Mouse (Mus musculus): ENCODE data around the gene Olfr678.
"Not testable (repeated sequence)": the region's sequence is repeated elsewhere in the genome, so short reads cannot be mapped to it uniquely, and the experiment has no call there.

Gene Olfr678

GRCm38 (mm10) chr7:105064175-105064574 is at the start of gene Olfr678:
Gene Olfr678, plus strand, starts transcription at chr7:105064475.
- no peak for ATAC-seq (ENCODE audit: insufficient number of reproducible peaks, low FRiP score, low TSS enrichment)

DNA sequence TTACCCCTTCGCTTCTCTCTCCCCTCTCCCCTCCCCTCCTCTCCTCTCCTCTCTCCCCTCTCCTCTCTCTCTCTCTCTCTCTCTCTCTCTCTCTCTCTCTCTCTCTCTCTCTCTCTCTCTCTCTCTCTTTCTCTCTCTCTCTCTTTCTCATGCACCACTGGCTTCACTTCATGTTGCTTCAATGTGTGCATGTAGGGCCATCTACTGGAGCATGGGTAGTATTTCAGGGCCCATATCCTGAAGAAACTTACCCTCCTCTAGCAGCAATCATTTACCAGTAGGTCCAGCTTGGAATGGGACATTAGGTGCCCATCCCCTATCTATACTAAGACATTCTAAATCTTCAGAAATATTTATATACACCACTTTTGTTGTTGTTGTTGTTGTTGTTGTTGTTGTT is 41.7 kb upstream of the Olfr678 start:
- ATAC-seq (ENCODE audit: insufficient number of reproducible peaks, low FRiP score, low TSS enrichment): no peak

GRCm38 (mm10) chr7:105028360-105028759 is 35.9 kb upstream of the Olfr678 start, which contains the start of gene Olfr675:
Gene Olfr675, minus strand, starts transcription at chr7:105028460.
- no peak for ATAC-seq (ENCODE audit: insufficient number of reproducible peaks, low FRiP score, low TSS enrichment)

- no peak for ATAC-seq (ENCODE audit: insufficient number of reproducible peaks, low FRiP score, low TSS enrichment)
Observed at GRCm38 (mm10) chr7:105032398-105032797, 31.9 kb upstream of the Olfr678 start, which contains the start of gene Olfr676. Gene Olfr676, plus strand, starts transcription at chr7:105032698.

- ATAC-seq (ENCODE audit: insufficient number of reproducible peaks, low FRiP score, low TSS enrichment): not testable (repeated sequence)
Observed at GRCm38 (mm10) chr7:105033836-105034235, 30.4 kb upstream of the Olfr678 start.

DNA sequence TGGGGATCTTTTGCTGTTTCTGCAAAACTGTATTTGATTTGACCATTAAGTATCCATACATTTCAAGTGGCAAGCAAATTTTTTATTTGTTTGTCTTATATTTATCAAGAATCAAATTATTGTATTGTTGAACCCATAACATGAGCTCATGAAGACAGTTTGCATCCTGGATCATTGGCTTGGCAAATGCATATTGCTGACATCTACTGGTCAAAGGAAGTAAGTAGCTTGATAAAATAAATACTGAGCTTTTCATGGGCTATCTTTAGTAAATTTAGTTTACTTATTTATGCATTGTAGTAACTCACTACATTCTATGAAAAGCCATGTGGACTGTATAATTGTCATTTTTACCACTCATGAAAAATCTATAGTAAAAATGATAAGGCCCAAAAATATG is 5.3 kb upstream of the Olfr678 start:
- no peak for ATAC-seq (ENCODE audit: insufficient number of reproducible peaks, low FRiP score, low TSS enrichment)

DNA sequence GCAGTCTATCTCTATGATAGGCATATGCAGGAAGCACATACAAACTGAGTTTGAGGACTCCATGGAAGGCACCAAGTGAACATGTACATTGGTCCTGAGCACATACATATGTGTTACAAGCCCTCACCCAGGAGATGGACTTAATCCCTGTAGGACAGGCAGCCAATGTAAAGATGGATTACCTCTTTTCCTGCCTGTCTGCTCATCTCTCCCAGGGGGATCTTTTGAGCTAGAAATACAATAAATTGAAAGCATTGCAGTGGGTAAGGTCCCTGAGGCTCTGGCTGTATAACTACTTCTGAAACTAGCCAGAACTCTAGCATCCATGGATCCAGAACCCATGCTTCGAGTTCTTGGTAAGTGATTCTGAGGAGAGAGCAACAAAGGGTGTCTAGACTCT is 16.6 kb downstream of the Olfr678 start, which contains the start of gene Olfr679:
Gene Olfr679 (plus strand): TSS at position 301 of the 400 bp plus-strand sequence.
- ATAC-seq (ENCODE audit: insufficient number of reproducible peaks, low FRiP score, low TSS enrichment): no peak

- ATAC-seq (ENCODE audit: insufficient number of reproducible peaks, low FRiP score, low TSS enrichment): not testable (repeated sequence)
Observed at GRCm38 (mm10) chr7:105092717-105093116, 28.4 kb downstream of the Olfr678 start, which contains the start of gene Olfr680-ps1. Gene Olfr680-ps1, minus strand, starts transcription at chr7:105092817.

DNA sequence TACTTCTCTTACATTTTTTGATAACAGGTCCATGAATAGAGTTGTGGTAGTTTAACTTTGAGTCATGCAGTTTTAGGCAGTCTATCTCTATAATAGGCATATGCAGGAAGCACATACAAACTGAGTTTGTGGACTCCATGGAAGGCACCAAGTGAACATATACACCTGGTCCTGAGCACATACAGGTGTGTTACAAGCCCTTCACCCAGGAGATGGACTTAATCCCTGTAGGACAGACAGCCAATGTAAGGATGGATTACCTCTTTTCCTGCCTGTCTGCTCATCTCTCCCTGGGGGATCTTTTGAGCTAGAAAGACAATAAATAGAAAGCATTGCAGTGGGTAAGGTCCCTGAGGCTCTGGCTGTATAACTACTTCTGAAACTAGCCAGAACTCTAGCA is 52.3 kb downstream of the Olfr678 start, which contains the start of gene Olfr681:
Gene Olfr681 (plus strand): TSS at position 301 of the 400 bp plus-strand sequence.
- no peak for ATAC-seq (ENCODE audit: insufficient number of reproducible peaks, low FRiP score, low TSS enrichment)
